Mouse (Mus musculus) liver, embryonic 14.5 days (tissue): ENCODE data around the gene Harbi1. TPM values are rescaled to one million over a fixed set of nuclear protein-coding genes. Genes with fewer than 3 reads are reported as not detected.

Experiments used
- ATAC-seq: fragments of 200-750 bp; cut with Nextera tagmentation; 2 replicates; pipeline ENCODE4 v1.8.0; 2017; ENCODE audit warnings: moderate number of reproducible peaks, mild to moderate bottlenecking, moderate library complexity; ENCODE audit not compliant: insufficient read depth
- DNase-seq, 3 experiments: peaks; one replicate each; pipeline ENCODE4 v3.0.0-alpha.2; 2012 to 2013; ENCODE audit warnings: low read depth in 3 of 3, low spot score in 3 of 3
- H3K27ac ChIP-seq: fragments of 300-500 bp; sonication (generic); 2 replicates; pipeline ENCODE4 v1.5.1; 2014; ENCODE audit warnings: moderate library complexity, mild to moderate bottlenecking, control low read depth, inconsistent platforms
- H3K27me3 ChIP-seq: fragments of 300-500 bp; sonication (generic); 2 replicates; pipeline ENCODE4 v1.6.1; 2014; ENCODE audit warnings: mild to moderate bottlenecking, low read length, moderate library complexity; ENCODE audit not compliant: control insufficient read depth, insufficient read depth
- H3K36me3 ChIP-seq: fragments of 300-500 bp; sonication (generic); replicated peaks from 2 replicates; pipeline ENCODE4 v1.6.1; 2014; ENCODE audit warnings: low read depth; ENCODE audit not compliant: control insufficient read depth, insufficient read depth
- H3K4me1 ChIP-seq, 2 experiments: fragments of 200-500 bp in 1 of 2; fragments of 300-500 bp in 1 of 2; sonication (generic) in 1 of 2; replicated peaks; 2 replicates each; pipeline ENCODE4 v1.6.1; 2012 to 2014; ENCODE audit warnings: antibody characterized with exemption in 1 of 2, inconsistent platforms in 1 of 2, low read length in 1 of 2; ENCODE audit not compliant: control insufficient read depth in 2 of 2, insufficient read depth in 2 of 2
- H3K4me2 ChIP-seq: fragments of 300-500 bp; sonication (generic); 2 replicates; pipeline ENCODE4 v1.6.1; 2014; ENCODE audit warnings: low read depth, mild to moderate bottlenecking, control low read depth, moderate library complexity
- H3K4me3 ChIP-seq, 2 experiments: fragments of 200-500 bp in 1 of 2; fragments of 300-500 bp in 1 of 2; sonication (generic) in 1 of 2; 2 replicates each; pipeline ENCODE4 v1.5.1; 2012 to 2014; ENCODE audit warnings: low read depth in 2 of 2, low read length in 2 of 2, mild to moderate bottlenecking in 2 of 2, control low read depth in 1 of 2, inconsistent platforms in 1 of 2, moderate library complexity in 1 of 2; ENCODE audit not compliant: insufficient read depth in 1 of 2
- H3K9ac ChIP-seq: fragments of 300-500 bp; sonication (generic); replicated peaks from 2 replicates; pipeline ENCODE4 v1.6.1; 2014; ENCODE audit warnings: mild to moderate bottlenecking, control low read depth, moderate library complexity
- H3K9me3 ChIP-seq: fragments of 300-500 bp; sonication (generic); 2 replicates; pipeline ENCODE4 v1.6.1; 2016; ENCODE audit warnings: low read length, mixed read lengths; ENCODE audit not compliant: control insufficient read depth
- CTCF ChIP-seq: IDR thresholded peaks from 2 replicates; pipeline ENCODE4 v1.5.1; 2016; ENCODE audit warnings: antibody characterized with exemption, low read depth, control low read depth
- EP300 ChIP-seq: IDR thresholded peaks from 2 replicates; pipeline ENCODE4 v1.6.1; 2016; ENCODE audit warnings: antibody characterized with exemption, low read depth
- WGBS: fragments of 180-500 bp; shearing (Covaris S2); extraction: QIAGEN DNeasy Blood & Tissue Kit; methylation state at CpG from one replicate; pipeline ENCODE4 v1.1.7; 2014; ENCODE audit not compliant: insufficient replicate concordance; 5-methylcytosine and 5-hydroxymethylcytosine counted together
- polyA plus RNA-seq, 2 experiments: library from polyadenylated mRNA; depleted of rRNA in 1 of 2; stranded (reverse) in 1 of 2; unstranded in 1 of 2; fragments of >200 nt; fragmentation: Nextera tagmentation in 1 of 2; extraction: Ambion mirVana in 1 of 2; gene quantifications; 2 replicates each; pipeline versions ENCODE4 v1.2.1 to v1.2.3; 2012 to 2014

Harbi1 gene
- polyA plus RNA-seq, 2 experiments, result 2.2 to 4.8 TPM

- no peak for TF ChIP-seq EP300
- no peak for TF ChIP-seq CTCF
- Histone ChIP-seq H3K27me3 (no peaks in the 10 kb centered on the region), H3K4me1 (peaks cover 5 to 6% of the 10 kb centered on the region in 2 experiments), H3K4me3 (peak overlapping the region; percentile 74 to 98), H3K27ac (peak overlapping the region; percentile 89), H3K4me2 (peak overlapping the region; percentile 92), H3K36me3 (no peaks in the 10 kb centered on the region), H3K9me3 (no peaks in the 10 kb centered on the region), H3K9ac (peak overlapping the region; percentile 86)
- ATAC-seq, result no peak
- DNase-seq, result no peak
- WGBS, result 2% methylated on average over 8 of the region's 8 CpGs
These were observed 739 bp downstream of the Harbi1 start for GRCm38 (mm10) chr2:91711256-91711925.

DNA sequence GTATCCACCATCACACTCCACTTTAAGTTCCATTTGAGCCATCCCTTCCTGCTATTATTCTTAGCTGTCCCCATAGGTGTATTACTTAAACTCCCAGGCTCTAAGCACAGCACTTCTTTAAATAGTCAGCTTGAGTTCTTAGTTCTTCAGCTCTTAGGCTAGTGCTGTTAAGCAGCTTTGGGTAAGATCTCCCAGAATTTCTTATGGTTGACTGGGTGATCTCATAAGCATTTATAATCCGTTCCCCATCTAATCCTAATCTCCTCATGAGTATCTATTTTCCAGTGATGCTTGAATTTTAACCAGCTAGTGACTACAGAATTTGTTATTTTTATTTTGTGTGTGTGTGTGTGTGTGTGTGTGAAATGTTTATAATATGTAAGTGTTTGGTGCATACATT is 4.3 kb downstream of the Harbi1 start:
- WGBS, result 81% methylated on average over 1 of the region's 1 CpGs

GRCm38 (mm10) chr2:91718276-91718675 is 7.6 kb downstream of the Harbi1 start:
- no peaks in the 10 kb centered on the region for H3K9me3 ChIP-seq
- H3K9ac ChIP-seq, result no peak overlapping the region
- no peak overlapping the region for H3K4me3 ChIP-seq
- no peaks in the 10 kb centered on the region for H3K27me3 ChIP-seq
- no peak overlapping the region for H3K4me2 ChIP-seq
- ATAC-seq (no peak), DNase-seq (no peak)
- H3K36me3 ChIP-seq, result no peaks in the 10 kb centered on the region
- no peaks in the 10 kb centered on the region; a peak in 1 of 4 replicates for H3K4me1 ChIP-seq
- WGBS, result 73% methylated on average over 6 of the region's 6 CpGs
- no peak overlapping the region for H3K27ac ChIP-seq
- TF ChIP-seq EP300, result no peak
- no peak for TF ChIP-seq CTCF

More for the DNA sequence above, 4.3 kb downstream of the Harbi1 start:
- ATAC-seq (no peak), DNase-seq (no peak)
- Histone ChIP-seq H3K4me2 (no peak overlapping the region), H3K36me3 (no peaks in the 10 kb centered on the region), H3K4me1 (peaks cover 0 to 2% of the 10 kb centered on the region in 2 experiments; a peak in 2 of 4 replicates), H3K9ac (no peak overlapping the region), H3K4me3 (no peak overlapping the region), H3K27me3 (no peaks in the 10 kb centered on the region), H3K9me3 (no peaks in the 10 kb centered on the region), H3K27ac (no peak overlapping the region)
- TF ChIP-seq CTCF (no peak), EP300 (no peak)

DNA sequence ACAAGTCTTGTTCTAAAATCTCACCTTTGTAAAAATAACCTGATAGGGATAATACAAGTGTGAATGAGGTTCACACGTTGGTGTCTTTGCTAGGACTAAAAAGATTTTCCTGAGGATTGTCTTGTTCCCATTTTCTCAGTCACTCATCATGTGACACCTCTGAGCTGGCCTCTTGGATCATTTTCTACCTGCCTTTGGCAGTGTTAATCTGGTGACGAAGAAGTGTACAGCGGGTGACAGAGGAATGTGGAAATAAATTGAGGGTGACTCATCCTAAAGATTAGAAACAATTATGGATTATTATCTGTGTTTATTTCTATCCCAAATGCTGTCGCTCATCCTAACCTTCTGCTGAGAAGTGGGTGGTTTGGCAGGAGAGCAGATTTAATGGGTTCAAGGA is 12.7 kb downstream of the Harbi1 start:
- no peak for DNase-seq
- WGBS, result 69% methylated on average over 4 of the region's 4 CpGs
- Histone ChIP-seq H3K4me3 (no peak overlapping the region), H3K36me3 (no peaks in the 10 kb centered on the region), H3K9ac (no peak overlapping the region), H3K4me2 (no peak overlapping the region), H3K9me3 (no peaks in the 10 kb centered on the region), H3K27me3 (no peaks in the 10 kb centered on the region), H3K27ac (no peak overlapping the region), H3K4me1 (peaks cover 0 to 11% of the 10 kb centered on the region in 2 experiments; a peak in 3 of 4 replicates)
- no peak for ATAC-seq
- TF ChIP-seq CTCF (no peak), EP300 (no peak)

DNA sequence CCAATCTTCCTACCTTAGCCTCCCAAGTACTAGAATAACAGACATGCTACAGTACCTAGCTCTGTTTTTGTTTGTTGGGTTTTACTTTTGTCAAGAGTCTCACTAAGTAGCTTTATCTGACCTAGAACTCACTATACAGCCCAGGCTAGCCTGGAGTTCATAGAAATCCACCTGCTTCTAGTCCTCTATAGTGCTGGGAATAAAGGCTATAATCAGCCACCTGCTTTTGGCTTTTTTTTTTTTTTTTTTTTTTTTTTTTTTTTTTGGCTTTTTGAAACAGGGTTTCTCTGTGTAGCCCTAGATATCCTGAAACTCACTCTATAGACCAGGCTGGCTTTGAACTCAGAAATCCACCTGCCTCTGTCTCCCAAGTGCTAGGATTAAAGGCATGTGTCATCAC is 13.3 kb downstream of the Harbi1 start:
- H3K4me3 ChIP-seq, result no peak overlapping the region
- H3K9ac ChIP-seq, result no peak overlapping the region
- H3K4me2 ChIP-seq, result no peak overlapping the region
- H3K27ac ChIP-seq, result no peak overlapping the region
- no peaks in the 10 kb centered on the region for H3K36me3 ChIP-seq
- no peaks in the 10 kb centered on the region for H3K27me3 ChIP-seq
- TF ChIP-seq EP300 (no peak), CTCF (no peak)
- no peak for DNase-seq
- H3K9me3 ChIP-seq, result no peaks in the 10 kb centered on the region
- no peak for ATAC-seq
- peaks cover 0 to 11% of the 10 kb centered on the region in 2 experiments; a peak in 3 of 4 replicates for H3K4me1 ChIP-seq
